Mouse (Mus musculus): ENCODE results near the gene Tmem8. TPM values are rescaled to one million over a fixed set of nuclear protein-coding genes. Genes with fewer than 3 reads are reported as not detected.

The Tmem8 gene
- polyA plus RNA-seq (2014; fragmentation: Nextera tagmentation; extraction: Ambion mirVana), result 2.7 and 4.9 TPM in 2 replicates

- ATAC-seq (replicated peaks; ENCODE audit: low FRiP score, low TSS enrichment, low read depth) (peak; percentile 82), DNase-seq (ENCODE audit: low spot score) (peak; percentile 87)
- Histone ChIP-seq H3K4me3 (ENCODE audit: low read depth, low read length) (peak within 1 kb of the TSS; percentile 54), H3K9ac (ENCODE audit: low read length) (peak within 1 kb of the TSS; percentile 44), H3K9me3 (ENCODE audit: control insufficient read depth, low read length) (no peaks in the 10 kb centered on the region), H3K27me3 (replicated peaks; ENCODE audit: control insufficient read depth, insufficient read depth, low read length) (peaks cover 64% of the 10 kb centered on the region), H3K4me1 (replicated peaks; ENCODE audit: control insufficient read depth, insufficient read depth, low read length) (peaks cover 10% of the 10 kb centered on the region; the same call in 1 of the 2 replicates), H3K36me3 (ENCODE audit: control insufficient read depth, insufficient read depth, low read length) (no peaks in the 10 kb centered on the region), H3K27ac (ENCODE audit: low read depth) (no peak within 1 kb of the TSS), H3K4me2 (ENCODE audit: low read length) (peak within 1 kb of the TSS; percentile 88)
- under 1% methylated on average over 70 of the region's 75 CpGs for WGBS
Measured at GRCm38 (mm10) chr17:26113181-26113948, at the start of gene Tmem8. TSS of gene Tmem8 (plus strand) at chr17:26113299.

GRCm38 (mm10) chr17:26064916-26065315, 48.2 kb upstream of the Tmem8 start:
- ATAC-seq (replicated peaks; ENCODE audit: low FRiP score, low TSS enrichment, low read depth) (no peak), DNase-seq (ENCODE audit: low spot score) (no peak)
- Histone ChIP-seq H3K4me3 (ENCODE audit: low read depth, low read length) (no peak overlapping the region), H3K27me3 (replicated peaks; ENCODE audit: control insufficient read depth, insufficient read depth, low read length) (no peaks in the 10 kb centered on the region), H3K9ac (ENCODE audit: low read length) (no peak overlapping the region), H3K27ac (ENCODE audit: low read depth) (no peak overlapping the region), H3K36me3 (ENCODE audit: control insufficient read depth, insufficient read depth, low read length) (no peaks in the 10 kb centered on the region; the same call in none of the 2 replicates), H3K4me1 (replicated peaks; ENCODE audit: control insufficient read depth, insufficient read depth, low read length) (peaks cover 21% of the 10 kb centered on the region), H3K9me3 (ENCODE audit: control insufficient read depth, low read length) (no peaks in the 10 kb centered on the region), H3K4me2 (ENCODE audit: low read length) (no peak overlapping the region)
- 81% methylated on average over 6 of the region's 6 CpGs for WGBS

- WGBS, result 89% methylated on average over 7 of the region's 7 CpGs
- peaks cover 23% of the 10 kb centered on the region for H3K4me1 ChIP-seq (replicated peaks; ENCODE audit: control insufficient read depth, insufficient read depth, low read length)
- H3K36me3 ChIP-seq (ENCODE audit: control insufficient read depth, insufficient read depth, low read length), result no peaks in the 10 kb centered on the region; the same call in none of the 2 replicates
- DNase-seq (ENCODE audit: low spot score) (no peak), ATAC-seq (replicated peaks; ENCODE audit: low FRiP score, low TSS enrichment, low read depth) (no peak)
- H3K4me3 ChIP-seq (ENCODE audit: low read depth, low read length), result no peak overlapping the region
- H3K9ac ChIP-seq (ENCODE audit: low read length), result no peak overlapping the region
- H3K27me3 ChIP-seq (replicated peaks; ENCODE audit: control insufficient read depth, insufficient read depth, low read length), result 0 out of 2 replicates have a peak, but pooled peaks cover 6% of the 10 kb centered on the region
- H3K9me3 ChIP-seq (ENCODE audit: control insufficient read depth, low read length), result no peaks in the 10 kb centered on the region
- no peak overlapping the region for H3K27ac ChIP-seq (ENCODE audit: low read depth)
- H3K4me2 ChIP-seq (ENCODE audit: low read length), result peak overlapping the region; percentile 76
Measured at GRCm38 (mm10) chr17:26066488-26067020, 46.5 kb upstream of the Tmem8 start.

- DNase-seq (ENCODE audit: low spot score) (peak; percentile 74), ATAC-seq (replicated peaks; ENCODE audit: low FRiP score, low TSS enrichment, low read depth) (peak; percentile 4; the same call in 1 of the 2 replicates)
- H3K36me3 ChIP-seq (ENCODE audit: control insufficient read depth, insufficient read depth, low read length), result no peaks in the 10 kb centered on the region; the same call in none of the 2 replicates
- peak overlapping the region; percentile 76 for H3K4me2 ChIP-seq (ENCODE audit: low read length)
- H3K4me3 ChIP-seq (ENCODE audit: low read depth, low read length), result peak overlapping the region; percentile 93
- H3K27me3 ChIP-seq (replicated peaks; ENCODE audit: control insufficient read depth, insufficient read depth, low read length), result 0 out of 2 replicates have a peak, but pooled peaks cover 6% of the 10 kb centered on the region
- WGBS, result under 1% methylated on average over 44 of the region's 44 CpGs
- peak overlapping the region; percentile 75 for H3K9ac ChIP-seq (ENCODE audit: low read length)
- H3K27ac ChIP-seq (ENCODE audit: low read depth), result no peak overlapping the region
- H3K4me1 ChIP-seq (replicated peaks; ENCODE audit: control insufficient read depth, insufficient read depth, low read length), result peaks cover 23% of the 10 kb centered on the region
- no peaks in the 10 kb centered on the region for H3K9me3 ChIP-seq (ENCODE audit: control insufficient read depth, low read length)
Measured at GRCm38 (mm10) chr17:26068024-26068830, 44.9 kb upstream of the Tmem8 start.

- Histone ChIP-seq H3K36me3 (ENCODE audit: control insufficient read depth, insufficient read depth, low read length) (no peaks in the 10 kb centered on the region; the same call in 1 of the 2 replicates), H3K9me3 (ENCODE audit: control insufficient read depth, low read length) (no peaks in the 10 kb centered on the region), H3K4me1 (replicated peaks; ENCODE audit: control insufficient read depth, insufficient read depth, low read length) (peaks cover 23% of the 10 kb centered on the region), H3K4me3 (ENCODE audit: low read depth, low read length) (peak within 1 kb of the TSS; percentile 93), H3K9ac (ENCODE audit: low read length) (peak within 1 kb of the TSS; percentile 75), H3K27ac (ENCODE audit: low read depth) (peak within 1 kb of the TSS; percentile 51), H3K4me2 (ENCODE audit: low read length) (peak within 1 kb of the TSS; percentile 76), H3K27me3 (replicated peaks; ENCODE audit: control insufficient read depth, insufficient read depth, low read length) (0 out of 2 replicates have a peak, but pooled peaks cover 6% of the 10 kb centered on the region)
- ATAC-seq (replicated peaks; ENCODE audit: low FRiP score, low TSS enrichment, low read depth) (peak; percentile 92), DNase-seq (ENCODE audit: low spot score) (peak; percentile 93)
- under 1% methylated on average over 94 of the region's 94 CpGs for WGBS
Measured at GRCm38 (mm10) chr17:26068831-26069739, 44.0 kb upstream of the Tmem8 start, which contains the start of gene Rab11fip3. TSS of gene Rab11fip3 (minus strand) at chr17:26069555.

- 25% methylated on average over 6 of the region's 6 CpGs for WGBS
Measured at GRCm38 (mm10) chr17:26070136-26070535, 43.0 kb upstream of the Tmem8 start.

GRCm38 (mm10) chr17:26075246-26075645, 37.9 kb upstream of the Tmem8 start:
- 0 out of 2 replicates have a peak, but pooled peaks cover 6% of the 10 kb centered on the region for H3K27me3 ChIP-seq (replicated peaks; ENCODE audit: control insufficient read depth, insufficient read depth, low read length)
- no peak overlapping the region for H3K27ac ChIP-seq (ENCODE audit: low read depth)
- no peaks in the 10 kb centered on the region for H3K9me3 ChIP-seq (ENCODE audit: control insufficient read depth, low read length)
- no peaks in the 10 kb centered on the region for H3K4me1 ChIP-seq (replicated peaks; ENCODE audit: control insufficient read depth, insufficient read depth, low read length)
- H3K4me2 ChIP-seq (ENCODE audit: low read length), result no peak overlapping the region
- no peak overlapping the region for H3K4me3 ChIP-seq (ENCODE audit: low read depth, low read length)
- no peak overlapping the region for H3K9ac ChIP-seq (ENCODE audit: low read length)
- no peaks in the 10 kb centered on the region for H3K36me3 ChIP-seq (ENCODE audit: control insufficient read depth, insufficient read depth, low read length)
- 67% methylated on average over 3 of the region's 3 CpGs for WGBS
- ATAC-seq (replicated peaks; ENCODE audit: low FRiP score, low TSS enrichment, low read depth) (no peak), DNase-seq (ENCODE audit: low spot score) (no peak)

More at GRCm38 (mm10) chr17:26070136-26070535, 43.0 kb upstream of the Tmem8 start:
- Histone ChIP-seq H3K4me3 (ENCODE audit: low read depth, low read length) (no peak overlapping the region), H3K36me3 (ENCODE audit: control insufficient read depth, insufficient read depth, low read length) (no peaks in the 10 kb centered on the region; the same call in 1 of the 2 replicates), H3K9ac (ENCODE audit: low read length) (no peak overlapping the region), H3K27ac (ENCODE audit: low read depth) (no peak overlapping the region), H3K27me3 (replicated peaks; ENCODE audit: control insufficient read depth, insufficient read depth, low read length) (0 out of 2 replicates have a peak, but pooled peaks cover 6% of the 10 kb centered on the region), H3K4me1 (replicated peaks; ENCODE audit: control insufficient read depth, insufficient read depth, low read length) (peaks cover 23% of the 10 kb centered on the region), H3K9me3 (ENCODE audit: control insufficient read depth, low read length) (no peaks in the 10 kb centered on the region), H3K4me2 (ENCODE audit: low read length) (peak overlapping the region; percentile 76)
- no peak for ATAC-seq (replicated peaks; ENCODE audit: low FRiP score, low TSS enrichment, low read depth)
- DNase-seq (ENCODE audit: low spot score), result no peak

All from intestine, embryonic 14.5 days (tissue).